Mouse (Mus musculus): ENCODE measurements around the gene Gpc5. TPM values are rescaled to one million over a fixed set of nuclear protein-coding genes. Genes with fewer than 3 reads are reported as not detected.

The Gpc5 gene
- polyA plus RNA-seq, 1 experiment = not detected

- Histone ChIP-seq H3K4me1 (ENCODE audit: control insufficient read depth, insufficient read depth, low read length) (no peaks in the 10 kb centered on the region), H3K27ac (ENCODE audit: insufficient read depth, low read depth, low read length) (no peak overlapping the region), H3K4me3 (ENCODE audit: insufficient read depth, low read depth, low read length) (no peak overlapping the region)
- WGBS = 81% methylated on average over 3 of the region's 3 CpGs
- no peak for TF ChIP-seq POLR2A (IDR thresholded peaks at IDR 0.05; ENCODE audit: insufficient read depth, low read depth, low read length)
- no peak for TF ChIP-seq CTCF (IDR thresholded peaks at IDR 0.05; ENCODE audit: insufficient read depth, low read depth, low read length)
Measured at GRCm38 (mm10) chr14:116453356-116453755, 1361.3 kb downstream of the Gpc5 start.

GRCm38 (mm10) chr14:116456211-116456610 is 1364.2 kb downstream of the Gpc5 start:
- WGBS = 53% methylated on average over 4 of the region's 4 CpGs
- no peaks in the 10 kb centered on the region for H3K4me1 ChIP-seq (ENCODE audit: control insufficient read depth, insufficient read depth, low read length)
- TF ChIP-seq POLR2A (IDR thresholded peaks at IDR 0.05; ENCODE audit: insufficient read depth, low read depth, low read length) = no peak
- TF ChIP-seq CTCF (IDR thresholded peaks at IDR 0.05; ENCODE audit: insufficient read depth, low read depth, low read length) = no peak
- H3K27ac ChIP-seq (ENCODE audit: insufficient read depth, low read depth, low read length) = no peak overlapping the region
- H3K4me3 ChIP-seq (ENCODE audit: insufficient read depth, low read depth, low read length) = no peak overlapping the region

- 92% methylated on average over 8 of the region's 8 CpGs for WGBS
- TF ChIP-seq POLR2A (IDR thresholded peaks at IDR 0.05; ENCODE audit: insufficient read depth, low read depth, low read length) (no peak), CTCF (IDR thresholded peaks at IDR 0.05; ENCODE audit: insufficient read depth, low read depth, low read length) (no peak)
- Histone ChIP-seq H3K4me1 (ENCODE audit: control insufficient read depth, insufficient read depth, low read length) (no peaks in the 10 kb centered on the region), H3K4me3 (ENCODE audit: insufficient read depth, low read depth, low read length) (no peak overlapping the region), H3K27ac (ENCODE audit: insufficient read depth, low read depth, low read length) (no peak overlapping the region)
Measured at GRCm38 (mm10) chr14:116473378-116474179, 1381.6 kb downstream of the Gpc5 start.

GRCm38 (mm10) chr14:116494285-116494850 is 1402.4 kb downstream of the Gpc5 start:
- 67% methylated on average over 1 of the region's 1 CpGs for WGBS
- TF ChIP-seq CTCF (IDR thresholded peaks at IDR 0.05; ENCODE audit: insufficient read depth, low read depth, low read length) (no peak), POLR2A (IDR thresholded peaks at IDR 0.05; ENCODE audit: insufficient read depth, low read depth, low read length) (no peak)
- no peak overlapping the region for H3K27ac ChIP-seq (ENCODE audit: insufficient read depth, low read depth, low read length)

GRCm38 (mm10) chr14:116538216-116538615 is 1446.2 kb downstream of the Gpc5 start:
- Histone ChIP-seq H3K27ac (ENCODE audit: insufficient read depth, low read depth, low read length) (no peak overlapping the region), H3K4me1 (ENCODE audit: control insufficient read depth, insufficient read depth, low read length) (no peaks in the 10 kb centered on the region), H3K4me3 (ENCODE audit: insufficient read depth, low read depth, low read length) (no peak overlapping the region)
- 86% methylated on average over 3 of the region's 3 CpGs for WGBS
- TF ChIP-seq CTCF (IDR thresholded peaks at IDR 0.05; ENCODE audit: insufficient read depth, low read depth, low read length) (no peak), POLR2A (IDR thresholded peaks at IDR 0.05; ENCODE audit: insufficient read depth, low read depth, low read length) (no peak)

More at GRCm38 (mm10) chr14:116494285-116494850, 1402.4 kb downstream of the Gpc5 start:
- H3K4me3 ChIP-seq (ENCODE audit: insufficient read depth, low read depth, low read length) = no peak overlapping the region
- no peaks in the 10 kb centered on the region for H3K4me1 ChIP-seq (ENCODE audit: control insufficient read depth, insufficient read depth, low read length)

GRCm38 (mm10) chr14:116543746-116544145 is 1451.7 kb downstream of the Gpc5 start:
- TF ChIP-seq CTCF (IDR thresholded peaks at IDR 0.05; ENCODE audit: insufficient read depth, low read depth, low read length) (no peak), POLR2A (IDR thresholded peaks at IDR 0.05; ENCODE audit: insufficient read depth, low read depth, low read length) (no peak)
- H3K4me1 ChIP-seq (ENCODE audit: control insufficient read depth, insufficient read depth, low read length) = no peaks in the 10 kb centered on the region
- H3K4me3 ChIP-seq (ENCODE audit: insufficient read depth, low read depth, low read length) = no peak overlapping the region
- no peak overlapping the region for H3K27ac ChIP-seq (ENCODE audit: insufficient read depth, low read depth, low read length)

GRCm38 (mm10) chr14:116551401-116551800 is 1459.4 kb downstream of the Gpc5 start:
- no peak overlapping the region for H3K27ac ChIP-seq (ENCODE audit: insufficient read depth, low read depth, low read length)
- H3K4me1 ChIP-seq (ENCODE audit: control insufficient read depth, insufficient read depth, low read length) = no peaks in the 10 kb centered on the region
- H3K4me3 ChIP-seq (ENCODE audit: insufficient read depth, low read depth, low read length) = no peak overlapping the region
- WGBS = 88% methylated on average over 5 of the region's 5 CpGs
- TF ChIP-seq POLR2A (IDR thresholded peaks at IDR 0.05; ENCODE audit: insufficient read depth, low read depth, low read length) (no peak), CTCF (IDR thresholded peaks at IDR 0.05; ENCODE audit: insufficient read depth, low read depth, low read length) (no peak)

GRCm38 (mm10) chr14:116553316-116553715 is 1461.3 kb downstream of the Gpc5 start:
- no peak for TF ChIP-seq CTCF (IDR thresholded peaks at IDR 0.05; ENCODE audit: insufficient read depth, low read depth, low read length)
- no peak for TF ChIP-seq POLR2A (IDR thresholded peaks at IDR 0.05; ENCODE audit: insufficient read depth, low read depth, low read length)
- Histone ChIP-seq H3K4me1 (ENCODE audit: control insufficient read depth, insufficient read depth, low read length) (no peaks in the 10 kb centered on the region), H3K27ac (ENCODE audit: insufficient read depth, low read depth, low read length) (no peak overlapping the region), H3K4me3 (ENCODE audit: insufficient read depth, low read depth, low read length) (no peak overlapping the region)
- WGBS = 20% methylated on average over 7 of the region's 7 CpGs

- no peaks in the 10 kb centered on the region for H3K4me1 ChIP-seq (ENCODE audit: control insufficient read depth, insufficient read depth, low read length)
- H3K4me3 ChIP-seq (ENCODE audit: insufficient read depth, low read depth, low read length) = no peak overlapping the region
- WGBS = 97% methylated on average over 9 of the region's 9 CpGs
- no peak overlapping the region for H3K27ac ChIP-seq (ENCODE audit: insufficient read depth, low read depth, low read length)
- TF ChIP-seq POLR2A (IDR thresholded peaks at IDR 0.05; ENCODE audit: insufficient read depth, low read depth, low read length) = no peak
- no peak for TF ChIP-seq CTCF (IDR thresholded peaks at IDR 0.05; ENCODE audit: insufficient read depth, low read depth, low read length)
Measured at GRCm38 (mm10) chr14:116558141-116558800, 1466.3 kb downstream of the Gpc5 start.

Measured in olfactory bulb, adult 2 months (tissue).